Mouse (Mus musculus): ENCODE data around the gene Gaa.

DNA sequence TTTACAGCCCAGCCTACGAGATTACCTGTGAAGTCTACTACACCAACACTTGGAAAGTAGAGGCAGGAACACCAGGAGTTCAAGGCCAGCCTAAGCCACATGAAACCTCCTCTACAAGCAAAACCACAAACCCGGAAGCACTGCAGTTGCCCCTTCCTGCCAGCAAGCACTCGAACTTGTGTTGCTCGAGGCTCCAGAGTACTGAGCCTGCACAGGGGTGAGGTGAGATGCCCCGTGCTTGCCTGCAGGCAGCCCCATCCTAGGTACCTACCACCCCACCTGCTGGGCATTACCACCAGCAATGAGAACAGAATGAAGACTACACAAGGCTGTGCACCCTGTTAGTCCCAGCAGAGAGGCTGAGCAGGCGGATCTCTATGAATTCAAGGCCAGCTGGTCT is 30.3 kb downstream of the Gaa start:
- TF ChIP-seq POLR2A (IDR thresholded peaks at IDR 0.05; ENCODE audit: insufficient read depth, low read depth, low read length) (no peak), EP300 (IDR thresholded peaks at IDR 0.05; ENCODE audit: insufficient read depth, low read depth, low read length) (no peak), CTCF (IDR thresholded peaks at IDR 0.05) (no peak)

Measured in heart, adult 2 months (tissue).